Mouse (Mus musculus) midbrain, embryonic 14.5 days (tissue): ENCODE results near the gene Phf3. TPM values are rescaled to one million over a fixed set of nuclear protein-coding genes. Genes with fewer than 3 reads are reported as not detected.

Experiments used
- ATAC-seq: fragments of 200-750 bp; cut with Nextera tagmentation; 2 replicates; pipeline ENCODE4 v1.8.0; 2017; ENCODE audit warnings: moderate number of reproducible peaks, moderate library complexity; ENCODE audit not compliant: low FRiP score, low TSS enrichment
- DNase-seq: peaks from one replicate; pipeline ENCODE4 v3.0.0-alpha.2; 2015
- H3K27ac ChIP-seq: fragments of 300-500 bp; sonication (generic); replicated peaks from 2 replicates; pipeline ENCODE4 v1.5.1; 2014; ENCODE audit warnings: mild to moderate bottlenecking, low read depth, low read length, moderate library complexity
- H3K27me3 ChIP-seq: fragments of 300-500 bp; sonication (generic); 2 replicates; pipeline ENCODE4 v1.6.1; 2014; ENCODE audit warnings: low read length, control low read depth, mixed read lengths; ENCODE audit not compliant: control insufficient read depth, insufficient read depth
- H3K36me3 ChIP-seq: fragments of 300-500 bp; sonication (generic); 2 replicates; pipeline ENCODE4 v1.6.1; 2014; ENCODE audit warnings: low read length, control low read depth; ENCODE audit not compliant: control insufficient read depth, insufficient read depth
- H3K4me1 ChIP-seq: fragments of 300-500 bp; sonication (generic); 2 replicates; pipeline ENCODE4 v1.6.1; 2014; ENCODE audit warnings: mild to moderate bottlenecking, antibody characterized with exemption, low read length, control low read depth; ENCODE audit not compliant: control insufficient read depth, insufficient read depth
- H3K4me2 ChIP-seq: fragments of 300-500 bp; sonication (generic); 2 replicates; pipeline ENCODE4 v1.6.1; 2014; ENCODE audit warnings: mild to moderate bottlenecking, low read length, moderate library complexity
- H3K4me3 ChIP-seq: fragments of 300-500 bp; sonication (generic); replicated peaks from 2 replicates; pipeline ENCODE4 v1.5.1; 2014; ENCODE audit warnings: low read depth, low read length
- H3K9ac ChIP-seq: fragments of 300-500 bp; sonication (generic); replicated peaks from 2 replicates; pipeline ENCODE4 v1.6.1; 2014; ENCODE audit warnings: mild to moderate bottlenecking, low read length, moderate library complexity
- H3K9me3 ChIP-seq: fragments of 300-500 bp; sonication (generic); 2 replicates; pipeline ENCODE4 v1.6.1; 2016; ENCODE audit warnings: low read length, control low read depth, mixed read lengths; ENCODE audit not compliant: control insufficient read depth
- WGBS: fragments of 180-500 bp; shearing (Covaris S2); extraction: QIAGEN DNeasy Blood & Tissue Kit; methylation state at CpG from one replicate; pipeline ENCODE4 v1.1.7; 2014; 5-methylcytosine and 5-hydroxymethylcytosine counted together
- polyA plus RNA-seq: library from polyadenylated mRNA; unstranded; fragments of >200 nt; fragmentation: Nextera tagmentation; extraction: Ambion mirVana; gene quantifications from 2 replicates; pipeline ENCODE4 v1.2.1, GENCODE M21; 2014

The Phf3 gene
- polyA plus RNA-seq, 1 experiment from 2014 or later: 59.1 TPM

DNA sequence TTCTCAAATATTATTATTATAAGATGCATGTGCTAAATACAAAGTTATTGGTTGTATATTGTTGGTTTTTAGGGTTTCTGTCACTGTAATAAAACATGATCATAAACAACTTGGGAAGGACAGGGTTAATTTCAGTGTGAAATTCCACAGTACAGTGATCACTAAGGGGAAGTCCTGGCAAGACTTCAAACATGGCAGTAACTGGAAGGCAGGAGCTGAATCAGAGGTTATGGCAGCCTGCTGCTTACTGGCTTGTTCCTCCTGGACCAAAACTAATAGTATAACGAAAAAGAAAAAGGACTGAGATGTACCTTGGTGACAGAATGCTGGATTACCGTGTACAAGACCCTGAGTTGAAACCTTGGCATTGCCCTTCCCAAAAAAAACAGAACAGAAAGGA is 84.7 kb downstream of the Phf3 start:
- Histone ChIP-seq H3K27me3 (no peaks in the 10 kb centered on the region), H3K36me3 (no peaks in the 10 kb centered on the region), H3K4me3 (no peak overlapping the region), H3K27ac (no peak overlapping the region), H3K9me3 (no peaks in the 10 kb centered on the region), H3K9ac (no peak overlapping the region), H3K4me1 (no peaks in the 10 kb centered on the region), H3K4me2 (no peak overlapping the region)
- WGBS: 64% methylated on average over 2 of the region's 2 CpGs
- DNase-seq (no peak), ATAC-seq (no peak)

DNA sequence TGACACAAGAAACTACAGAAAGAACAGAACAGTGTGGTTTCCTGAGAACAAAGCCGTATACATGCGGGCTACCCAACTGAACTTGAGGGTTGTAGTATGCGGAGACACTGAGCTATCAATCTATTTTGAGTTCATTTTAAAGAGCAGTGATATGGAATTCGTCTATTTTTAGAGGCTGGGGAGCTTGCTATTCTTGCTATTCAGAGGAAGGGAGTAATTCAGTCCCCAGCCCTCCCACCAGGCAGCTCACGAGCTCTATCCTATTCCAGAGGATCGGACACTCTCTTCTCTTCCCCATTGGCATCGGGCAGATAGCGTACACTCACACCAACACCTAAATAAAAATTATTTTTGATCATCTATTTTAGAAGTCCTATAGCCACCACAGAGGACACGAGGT is 87.1 kb downstream of the Phf3 start:
- H3K9me3 ChIP-seq: no peaks in the 10 kb centered on the region
- H3K27ac ChIP-seq: no peak overlapping the region
- ATAC-seq (no peak), DNase-seq (no peak)
- H3K36me3 ChIP-seq: no peaks in the 10 kb centered on the region
- H3K4me2 ChIP-seq: no peak overlapping the region
- no peak overlapping the region for H3K4me3 ChIP-seq
- no peak overlapping the region for H3K9ac ChIP-seq
- WGBS: 90% methylated on average over 9 of the region's 9 CpGs
- H3K4me1 ChIP-seq: no peaks in the 10 kb centered on the region
- H3K27me3 ChIP-seq: no peaks in the 10 kb centered on the region

DNA sequence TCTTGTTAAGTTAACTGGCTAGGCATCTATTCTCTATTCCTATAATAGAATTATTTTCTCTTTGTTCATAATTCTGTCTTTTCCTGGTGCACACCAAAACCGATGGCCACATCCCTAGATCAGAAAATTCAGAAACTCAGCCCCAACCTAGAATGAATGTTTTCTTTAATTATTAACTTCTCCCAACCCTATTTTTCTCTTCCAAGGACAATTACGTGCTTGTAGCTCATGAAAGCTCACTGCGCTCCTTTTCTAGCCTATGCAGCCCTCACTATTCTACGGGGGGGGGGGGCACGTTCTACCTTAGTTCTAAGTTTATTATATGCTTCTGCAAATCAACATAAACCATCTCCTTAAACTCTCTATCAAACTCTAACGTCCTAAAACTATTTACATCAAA is 90.0 kb downstream of the Phf3 start:
- ATAC-seq: no peak
- Histone ChIP-seq H3K27ac (no peak overlapping the region), H3K9ac (no peak overlapping the region), H3K4me1 (no peaks in the 10 kb centered on the region), H3K9me3 (no peaks in the 10 kb centered on the region), H3K36me3 (no peaks in the 10 kb centered on the region), H3K27me3 (no peaks in the 10 kb centered on the region), H3K4me3 (no peak overlapping the region), H3K4me2 (no peak overlapping the region)
- 82% methylated on average over 6 of the region's 6 CpGs for WGBS
- DNase-seq: no peak

DNA sequence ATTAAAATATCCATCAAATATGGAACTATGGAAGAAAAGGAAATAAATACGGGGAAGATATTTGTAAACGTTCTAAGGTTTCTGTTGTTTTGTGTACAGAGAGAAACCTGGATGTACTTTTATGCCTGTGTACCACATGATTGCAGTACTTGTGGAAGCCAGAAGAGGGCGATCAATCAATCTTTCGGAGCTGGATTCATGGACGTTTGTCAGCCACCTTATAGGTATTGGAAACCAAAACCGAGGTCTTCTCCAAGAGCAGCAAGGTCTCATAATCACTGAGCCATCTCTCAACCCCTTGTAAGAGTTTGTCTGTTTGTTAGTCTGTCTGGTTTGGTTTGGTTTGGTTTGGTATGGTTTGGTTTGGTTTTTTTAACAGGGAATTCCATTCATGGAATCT is 93.4 kb downstream of the Phf3 start:
- Histone ChIP-seq H3K9me3 (no peaks in the 10 kb centered on the region), H3K27me3 (no peaks in the 10 kb centered on the region), H3K9ac (no peak overlapping the region), H3K27ac (no peak overlapping the region), H3K36me3 (no peaks in the 10 kb centered on the region), H3K4me3 (no peak overlapping the region), H3K4me1 (no peaks in the 10 kb centered on the region), H3K4me2 (no peak overlapping the region)
- peak; percentile 46 for DNase-seq
- no peak for ATAC-seq
- 45% methylated on average over 6 of the region's 6 CpGs for WGBS

DNA sequence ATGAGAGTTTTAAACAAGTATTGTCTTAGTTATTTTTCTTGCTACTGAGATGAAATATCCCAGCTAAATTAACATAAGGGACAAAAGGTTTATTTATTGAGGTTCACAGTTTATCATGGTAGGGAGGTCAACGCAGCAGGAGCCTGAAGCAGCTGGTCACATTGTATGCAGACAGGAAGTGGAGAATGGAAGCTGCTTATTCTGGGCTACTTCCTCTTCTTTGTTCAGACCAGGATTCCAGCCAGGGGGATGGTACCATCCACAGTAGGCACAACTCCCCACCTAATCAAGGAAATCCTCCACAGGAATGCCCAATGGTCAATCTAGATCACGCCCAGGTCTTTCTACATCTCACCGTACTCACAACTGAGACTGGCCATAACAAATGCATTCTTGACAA is 94.2 kb downstream of the Phf3 start:
- ATAC-seq: no peak
- Histone ChIP-seq H3K27ac (no peak overlapping the region), H3K27me3 (no peaks in the 10 kb centered on the region), H3K4me3 (no peak overlapping the region), H3K36me3 (no peaks in the 10 kb centered on the region), H3K9me3 (no peaks in the 10 kb centered on the region), H3K4me2 (no peak overlapping the region), H3K4me1 (no peaks in the 10 kb centered on the region), H3K9ac (no peak overlapping the region)
- no peak for DNase-seq
- 94% methylated on average over 3 of the region's 3 CpGs for WGBS

DNA sequence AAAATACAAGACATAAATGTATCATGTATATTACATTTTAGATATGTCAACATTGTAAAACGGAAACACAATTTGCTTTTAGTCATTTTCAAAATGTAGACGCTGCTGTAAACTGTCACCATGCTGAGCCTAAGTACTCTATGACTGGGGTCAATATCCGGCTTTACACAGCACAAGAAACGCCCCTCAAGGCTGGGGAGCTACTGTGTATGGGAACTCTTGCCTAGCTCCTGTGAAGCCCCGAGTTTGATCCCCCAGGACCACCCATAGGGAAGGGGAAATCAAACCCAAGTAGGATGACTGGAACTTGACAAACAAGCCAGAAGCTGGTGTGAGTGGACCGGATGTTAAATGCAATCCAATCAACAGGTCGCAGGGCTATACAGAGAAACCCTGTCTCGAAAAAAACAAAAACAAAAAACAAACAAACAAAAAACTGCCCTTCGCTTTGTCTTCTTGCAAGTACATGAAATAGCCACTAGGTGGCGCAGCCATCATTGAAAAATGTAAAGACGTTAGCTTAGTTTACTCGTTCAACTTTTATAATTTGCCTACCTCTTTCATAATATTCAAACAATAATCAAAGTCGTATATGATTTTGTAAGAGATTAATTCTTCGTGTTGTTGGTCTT is 95.2 kb downstream of the Phf3 start:
- Histone ChIP-seq H3K4me1 (no peaks in the 10 kb centered on the region), H3K9me3 (no peaks in the 10 kb centered on the region), H3K27me3 (no peaks in the 10 kb centered on the region), H3K27ac (no peak overlapping the region), H3K9ac (0 out of 2 replicates have a peak overlapping the region, but pooled peaks have one; percentile 0), H3K36me3 (no peaks in the 10 kb centered on the region), H3K4me2 (peak overlapping the region; percentile 23), H3K4me3 (no peak overlapping the region)
- WGBS: 21% methylated on average over 14 of the region's 14 CpGs
- peak; percentile 31 for ATAC-seq
- DNase-seq: peak; percentile 84

DNA sequence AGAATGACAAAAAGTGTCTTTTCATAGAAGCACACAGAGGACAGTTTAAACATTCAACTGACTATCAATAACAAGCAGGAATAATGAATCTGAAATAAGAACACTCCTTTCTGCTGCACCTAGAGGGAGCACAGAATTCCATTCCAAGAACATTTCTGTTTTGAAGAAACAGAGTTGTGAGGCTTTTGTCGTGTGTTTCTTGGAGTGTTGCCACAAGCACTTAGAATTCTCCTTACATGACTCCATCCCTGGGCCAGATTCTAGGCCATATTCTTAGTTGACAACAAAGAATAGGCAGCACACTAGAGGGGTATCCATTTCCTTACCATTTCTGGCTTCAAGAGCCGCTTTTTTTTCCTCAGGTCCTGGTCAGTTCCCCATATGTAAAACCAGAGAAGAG is 97.5 kb downstream of the Phf3 start:
- Histone ChIP-seq H3K36me3 (no peaks in the 10 kb centered on the region), H3K4me1 (no peaks in the 10 kb centered on the region), H3K9ac (no peak overlapping the region), H3K4me3 (no peak overlapping the region), H3K4me2 (no peak overlapping the region), H3K27me3 (no peaks in the 10 kb centered on the region), H3K27ac (no peak overlapping the region), H3K9me3 (no peaks in the 10 kb centered on the region)
- DNase-seq (peak; percentile 11), ATAC-seq (no peak)
- WGBS: 73% methylated on average over 2 of the region's 2 CpGs

DNA sequence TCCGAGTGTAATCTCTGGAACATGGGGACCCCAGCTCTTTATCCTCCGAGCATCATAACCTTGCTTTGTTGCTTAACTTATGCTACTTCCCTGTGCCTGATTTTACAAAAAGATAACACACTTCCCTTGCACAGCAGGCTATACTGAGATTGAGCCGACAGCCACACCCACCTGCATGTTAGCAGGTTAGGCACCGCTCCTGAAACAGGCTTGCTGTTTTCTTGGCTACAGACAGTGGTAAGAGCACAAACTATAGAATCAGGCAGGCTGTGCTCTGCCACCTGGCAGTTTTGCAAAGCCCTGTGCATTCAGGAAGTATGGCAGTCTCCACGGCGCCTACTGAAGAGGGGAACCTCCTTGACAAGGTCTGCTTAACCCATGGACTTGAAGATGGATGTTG is 100.1 kb downstream of the Phf3 start:
- Histone ChIP-seq H3K4me3 (no peak overlapping the region), H3K27me3 (no peaks in the 10 kb centered on the region), H3K9me3 (no peaks in the 10 kb centered on the region), H3K36me3 (no peaks in the 10 kb centered on the region), H3K27ac (no peak overlapping the region), H3K9ac (no peak overlapping the region), H3K4me1 (no peaks in the 10 kb centered on the region), H3K4me2 (no peak overlapping the region)
- DNase-seq: no peak
- ATAC-seq: no peak
- WGBS: 87% methylated on average over 6 of the region's 6 CpGs

DNA sequence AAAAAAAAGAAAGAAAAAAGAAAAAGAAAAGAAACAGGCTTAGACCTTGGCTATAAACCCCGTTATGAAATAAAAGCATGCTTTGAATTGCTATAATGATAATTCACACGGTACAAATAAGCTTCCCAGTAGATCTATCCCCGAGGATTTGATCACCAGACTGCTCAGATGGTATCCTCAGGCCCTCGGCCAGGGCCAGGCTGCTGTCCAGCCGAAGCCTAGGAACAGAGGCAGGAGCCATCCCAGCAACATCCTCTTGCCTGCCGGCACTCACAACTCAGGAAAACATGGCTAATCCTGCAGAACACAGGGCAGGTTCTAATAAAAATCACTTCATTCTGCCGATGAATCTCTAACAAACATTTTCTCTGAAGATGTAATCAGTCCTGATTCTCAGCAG is 100.9 kb downstream of the Phf3 start:
- Histone ChIP-seq H3K27ac (no peak overlapping the region), H3K4me2 (no peak overlapping the region), H3K36me3 (no peaks in the 10 kb centered on the region), H3K27me3 (no peaks in the 10 kb centered on the region), H3K4me1 (no peaks in the 10 kb centered on the region), H3K9me3 (no peaks in the 10 kb centered on the region), H3K9ac (no peak overlapping the region), H3K4me3 (no peak overlapping the region)
- no peak for DNase-seq
- 82% methylated on average over 7 of the region's 7 CpGs for WGBS
- ATAC-seq: no peak
